Mouse (Mus musculus) activated CD4-positive, CD25-positive, alpha-beta regulatory T cell, adult 4 months (primary cell): ENCODE data around the gene Nr0b1. TPM values are rescaled to one million over a fixed set of nuclear protein-coding genes. Genes with fewer than 3 reads are reported as not detected.

Experiments used
- ATAC-seq: one replicate; pipeline ENCODE4 v1.8.0; 2017
- polyA plus RNA-seq, 2 experiments: library from polyadenylated mRNA; unstranded; fragments of 100-300 nt; shearing (Covaris generic); gene quantifications; one replicate each; pipeline ENCODE4 v1.2.1; 2017

The Nr0b1 gene
- polyA plus RNA-seq, result not detected

- no peak for ATAC-seq
Observed at GRCm38 (mm10) chrX:86191614-86192419, at the start of gene Nr0b1. Gene Nr0b1 (plus strand): TSS chrX:86191764.

- no peak for ATAC-seq
Observed at GRCm38 (mm10) chrX:86187250-86187649, 4.3 kb upstream of the Nr0b1 start.

DNA sequence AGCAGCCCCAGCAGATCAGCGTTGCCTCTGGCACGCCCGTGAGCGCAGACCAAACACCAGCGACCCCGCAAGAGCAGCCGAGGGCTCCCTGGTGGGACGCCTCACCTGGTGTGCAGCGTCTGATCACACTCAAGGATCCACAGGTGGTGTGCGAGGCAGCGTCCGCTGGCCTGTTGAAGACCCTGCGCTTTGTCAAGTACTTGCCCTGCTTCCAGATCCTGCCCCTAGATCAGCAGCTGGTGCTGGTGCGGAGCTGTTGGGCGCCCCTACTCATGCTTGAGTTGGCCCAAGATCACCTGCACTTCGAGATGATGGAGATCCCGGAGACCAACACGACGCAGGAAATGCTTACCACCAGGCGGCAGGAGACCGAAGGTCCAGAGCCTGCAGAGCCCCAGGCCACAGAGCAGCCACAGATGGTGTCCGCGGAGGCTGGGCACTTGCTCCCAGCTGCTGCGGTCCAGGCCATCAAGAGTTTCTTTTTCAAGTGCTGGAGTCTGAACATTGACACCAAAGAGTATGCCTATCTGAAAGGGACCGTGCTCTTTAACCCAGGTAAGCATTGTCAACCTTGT, 943 bp downstream of the Nr0b1 start:
- no peak for ATAC-seq

GRCm38 (mm10) chrX:86193386-86193785, 1.8 kb downstream of the Nr0b1 start:
- ATAC-seq, result no peak

GRCm38 (mm10) chrX:86237246-86237645, 45.7 kb downstream of the Nr0b1 start:
- ATAC-seq, result no peak

Other genes with a start within 250 kb of the Nr0b1 start
- not detected for gene Samt3, start 147.6 kb upstream of the Nr0b1 start, polyA plus RNA-seq
- not detected for gene Mageb4, start 113.3 kb downstream of the Nr0b1 start, polyA plus RNA-seq